Mouse (Mus musculus): ENCODE data around the gene Sall2.

DNA sequence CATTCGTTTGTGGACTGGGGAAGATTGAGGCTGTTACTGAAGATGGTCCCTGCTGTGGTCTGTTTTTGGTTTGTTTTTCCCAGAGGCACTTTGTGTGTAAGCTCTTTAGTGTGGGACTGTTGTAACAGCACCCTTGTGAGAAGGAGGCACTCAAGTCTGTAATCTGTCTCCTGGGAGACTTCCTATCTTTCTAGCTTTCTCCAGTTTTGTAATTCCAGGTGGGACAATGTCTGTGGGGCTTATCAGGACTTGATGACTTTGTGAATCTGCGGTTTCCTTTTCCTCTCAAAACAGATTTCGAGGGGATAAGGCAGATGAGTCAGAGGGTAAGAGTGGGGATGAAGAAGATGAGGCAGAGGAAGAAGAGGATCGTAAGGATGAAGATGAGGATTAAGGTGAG is 27.7 kb upstream of the Sall2 start, which contains the start of gene Olfr1513:
- TF ChIP-seq CTCF (IDR thresholded peaks at IDR 0.05 in 2 of 3, conservative IDR thresholded peaks at IDR 0.05 in 1 of 3; ENCODE audit: control insufficient read depth in 1 of 3, insufficient read depth in 1 of 3, low read depth in 2 of 3, low read length in 3 of 3, poor library complexity in 1 of 3, severe bottlenecking in 1 of 3) (no peak), SMC3 (IDR thresholded peaks at IDR 0.05; ENCODE audit: low read depth, low read length) (no peak), POLR2A (IDR thresholded peaks at IDR 0.05; ENCODE audit: control insufficient read depth in 1 of 2, insufficient read depth in 1 of 2, low read depth in 1 of 2, low read length in 2 of 2, poor library complexity in 1 of 2) (no peak), EP300 (IDR thresholded peaks at IDR 0.05; ENCODE audit: low read depth in 1 of 2, low read length in 2 of 2) (no peak), MAFK (IDR thresholded peaks at IDR 0.05; ENCODE audit: borderline replicate concordance, low read depth, low read length) (no peak), NELFE (IDR thresholded peaks at IDR 0.05; ENCODE audit: low read depth, low read length) (no peak), ZMIZ1 (IDR thresholded peaks at IDR 0.05; ENCODE audit: low read depth, low read length) (no peak), POLR2AphosphoS5 (IDR thresholded peaks at IDR 0.05; ENCODE audit: borderline replicate concordance, low read depth, low read length) (no peak), MAX (IDR thresholded peaks at IDR 0.05; ENCODE audit: low read length) (no peak), SIN3A (IDR thresholded peaks at IDR 0.05; ENCODE audit: low read length) (no peak), ELF1 (IDR thresholded peaks at IDR 0.05; ENCODE audit: low read depth, low read length) (no peak), ZC3H11A (IDR thresholded peaks at IDR 0.05; ENCODE audit: low read depth, low read length) (no peak), MXI1 (IDR thresholded peaks at IDR 0.05; ENCODE audit: low read depth, low read length) (no peak), ZNF384 (IDR thresholded peaks at IDR 0.05; ENCODE audit: low read depth, low read length) (no peak)

Data from MEL (cell line).